Mouse (Mus musculus) heart, embryonic 14.5 days (tissue): Measurements from ENCODE around the gene Phactr3. TPM values are rescaled to one million over a fixed set of nuclear protein-coding genes. Genes with fewer than 3 reads are reported as not detected.

Experiments used
- ATAC-seq: fragments of 200-750 bp; cut with Nextera tagmentation; 2 replicates; pipeline ENCODE4 v1.8.0; 2017; ENCODE audit warnings: low read depth, moderate TSS enrichment; ENCODE audit not compliant: insufficient number of reproducible peaks, insufficient read depth, low FRiP score
- H3K27ac ChIP-seq, 2 experiments: fragments of 200-500 bp in 1 of 2; fragments of 300-500 bp in 1 of 2; sonication (generic) in 1 of 2; replicated peaks in 1 of 2; 2 replicates each; pipeline ENCODE4 v1.5.1; 2012 to 2014; ENCODE audit warnings: low read depth in 2 of 2, low read length in 2 of 2, control low read depth in 1 of 2, mild to moderate bottlenecking in 1 of 2, mixed read lengths in 1 of 2; ENCODE audit not compliant: control insufficient read depth in 1 of 2, insufficient read depth in 1 of 2
- H3K27me3 ChIP-seq: fragments of 300-500 bp; sonication (generic); 2 replicates; pipeline ENCODE4 v1.6.1; 2014; ENCODE audit warnings: mild to moderate bottlenecking, low read length, control low read depth; ENCODE audit not compliant: control insufficient read depth, insufficient read depth
- H3K36me3 ChIP-seq: fragments of 300-500 bp; sonication (generic); 2 replicates; pipeline ENCODE4 v1.6.1; 2014; ENCODE audit warnings: mild to moderate bottlenecking, control low read depth, low read length, mixed read lengths; ENCODE audit not compliant: control insufficient read depth, insufficient read depth
- H3K4me1 ChIP-seq, 2 experiments: fragments of 200-500 bp in 1 of 2; fragments of 300-500 bp in 1 of 2; sonication (generic) in 1 of 2; 2 replicates each; pipeline ENCODE4 v1.6.1; 2012 to 2014; ENCODE audit warnings: low read length in 2 of 2, control low read depth in 1 of 2, mixed read lengths in 1 of 2; ENCODE audit not compliant: control insufficient read depth in 2 of 2, insufficient read depth in 2 of 2
- H3K4me2 ChIP-seq: fragments of 300-500 bp; sonication (generic); 2 replicates; pipeline ENCODE4 v1.6.1; 2014; ENCODE audit warnings: mild to moderate bottlenecking, low read length
- H3K4me3 ChIP-seq, 2 experiments: fragments of 200-500 bp in 1 of 2; fragments of 300-500 bp in 1 of 2; sonication (generic) in 1 of 2; 2 replicates each; pipeline ENCODE4 v1.5.1; 2012 to 2014; ENCODE audit warnings: low read length in 2 of 2, mild to moderate bottlenecking in 2 of 2, control low read depth in 1 of 2, low read depth in 1 of 2, moderate library complexity in 1 of 2; ENCODE audit not compliant: control insufficient read depth in 1 of 2, insufficient read depth in 1 of 2
- H3K9ac ChIP-seq: fragments of 300-500 bp; sonication (generic); 2 replicates; pipeline ENCODE4 v1.6.1; 2014; ENCODE audit warnings: mild to moderate bottlenecking, low read length
- H3K9me3 ChIP-seq: fragments of 300-500 bp; sonication (generic); 2 replicates; pipeline ENCODE4 v1.6.1; 2016; ENCODE audit warnings: low read length, control low read depth; ENCODE audit not compliant: control insufficient read depth
- WGBS: fragments of 180-500 bp; shearing (Covaris S2); extraction: QIAGEN DNeasy Blood & Tissue Kit; methylation state at CpG from one replicate; pipeline ENCODE4 v1.1.7; 2014; 5-methylcytosine and 5-hydroxymethylcytosine counted together
- polyA plus RNA-seq: library from polyadenylated mRNA; unstranded; fragments of >200 nt; fragmentation: Nextera tagmentation; extraction: Ambion mirVana; gene quantifications from 2 replicates; pipeline ENCODE4 v1.2.1, GENCODE M21; 2014

Phactr3 gene
- polyA plus RNA-seq, 1 experiment from 2014 or later, result 11.1 TPM

DNA sequence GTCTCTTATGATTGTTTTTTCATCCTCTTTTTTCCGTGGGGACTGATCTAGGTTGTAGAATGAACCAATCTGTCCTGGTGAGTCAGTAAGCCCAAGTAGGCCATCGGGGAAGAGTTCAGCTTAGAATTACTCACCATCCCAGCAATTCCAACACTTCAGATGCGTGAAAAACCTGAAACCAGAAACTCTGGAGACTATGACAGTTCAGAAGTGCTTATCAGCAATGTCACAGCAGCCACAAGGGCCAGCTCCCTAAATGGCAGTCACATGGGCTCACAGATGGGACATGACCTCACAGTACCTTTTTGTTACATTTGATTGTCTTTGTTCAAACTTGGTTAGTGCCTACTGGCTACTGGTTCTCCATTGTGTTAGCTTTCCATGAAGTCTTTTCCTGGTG, 124.2 kb downstream of the Phactr3 start:
- no peak overlapping the region for H3K4me3 ChIP-seq
- H3K4me1 ChIP-seq, result peaks cover 0 to 2% of the 10 kb centered on the region in 2 experiments; a peak in 2 of 4 replicates
- H3K27me3 ChIP-seq, result no peaks in the 10 kb centered on the region
- ATAC-seq, result no peak
- no peak overlapping the region for H3K4me2 ChIP-seq
- no peaks in the 10 kb centered on the region for H3K36me3 ChIP-seq
- no peak overlapping the region for H3K9ac ChIP-seq
- WGBS, result 42% methylated on average over 3 of the region's 3 CpGs
- no peaks in the 10 kb centered on the region for H3K9me3 ChIP-seq
- H3K27ac ChIP-seq, result no peak overlapping the region

- WGBS, result 83% methylated on average over 1 of the region's 1 CpGs
- Histone ChIP-seq H3K9me3 (no peaks in the 10 kb centered on the region), H3K4me2 (no peak overlapping the region), H3K27me3 (no peaks in the 10 kb centered on the region), H3K27ac (no peak overlapping the region), H3K9ac (no peak overlapping the region), H3K36me3 (no peaks in the 10 kb centered on the region), H3K4me3 (no peak overlapping the region), H3K4me1 (peaks cover 0 to 2% of the 10 kb centered on the region in 2 experiments; a peak in 2 of 4 replicates)
- no peak for ATAC-seq
These were observed 126.1 kb downstream of the Phactr3 start for GRCm38 (mm10) chr2:178244866-178245265.

- Histone ChIP-seq H3K27me3 (no peaks in the 10 kb centered on the region), H3K9me3 (no peaks in the 10 kb centered on the region), H3K4me1 (peaks cover 0 to 2% of the 10 kb centered on the region in 2 experiments; a peak in 2 of 4 replicates), H3K4me3 (no peak overlapping the region), H3K27ac (no peak overlapping the region), H3K4me2 (no peak overlapping the region), H3K36me3 (no peaks in the 10 kb centered on the region), H3K9ac (no peak overlapping the region)
- ATAC-seq, result no peak
- WGBS, result 73% methylated on average over 5 of the region's 5 CpGs
These were observed 127.1 kb downstream of the Phactr3 start for GRCm38 (mm10) chr2:178245841-178246240.

- Histone ChIP-seq H3K27ac (no peak overlapping the region), H3K27me3 (no peaks in the 10 kb centered on the region), H3K4me2 (no peak overlapping the region), H3K4me3 (no peak overlapping the region), H3K36me3 (no peaks in the 10 kb centered on the region), H3K9me3 (no peaks in the 10 kb centered on the region), H3K4me1 (peaks cover 0 to 2% of the 10 kb centered on the region in 2 experiments; a peak in 2 of 4 replicates), H3K9ac (no peak overlapping the region)
- 66% methylated on average over 4 of the region's 4 CpGs for WGBS
- ATAC-seq, result no peak
These were observed 128.0 kb downstream of the Phactr3 start for GRCm38 (mm10) chr2:178246767-178247166.

GRCm38 (mm10) chr2:178247274-178247673, 128.5 kb downstream of the Phactr3 start:
- no peak for ATAC-seq
- H3K27ac ChIP-seq, result no peak overlapping the region
- H3K27me3 ChIP-seq, result no peaks in the 10 kb centered on the region
- H3K4me2 ChIP-seq, result no peak overlapping the region
- WGBS, result 53% methylated on average over 8 of the region's 8 CpGs
- H3K4me1 ChIP-seq, result peaks cover 0 to 2% of the 10 kb centered on the region in 2 experiments; a peak in 2 of 4 replicates
- no peaks in the 10 kb centered on the region for H3K9me3 ChIP-seq
- H3K36me3 ChIP-seq, result no peaks in the 10 kb centered on the region
- no peak overlapping the region for H3K4me3 ChIP-seq
- H3K9ac ChIP-seq, result no peak overlapping the region

DNA sequence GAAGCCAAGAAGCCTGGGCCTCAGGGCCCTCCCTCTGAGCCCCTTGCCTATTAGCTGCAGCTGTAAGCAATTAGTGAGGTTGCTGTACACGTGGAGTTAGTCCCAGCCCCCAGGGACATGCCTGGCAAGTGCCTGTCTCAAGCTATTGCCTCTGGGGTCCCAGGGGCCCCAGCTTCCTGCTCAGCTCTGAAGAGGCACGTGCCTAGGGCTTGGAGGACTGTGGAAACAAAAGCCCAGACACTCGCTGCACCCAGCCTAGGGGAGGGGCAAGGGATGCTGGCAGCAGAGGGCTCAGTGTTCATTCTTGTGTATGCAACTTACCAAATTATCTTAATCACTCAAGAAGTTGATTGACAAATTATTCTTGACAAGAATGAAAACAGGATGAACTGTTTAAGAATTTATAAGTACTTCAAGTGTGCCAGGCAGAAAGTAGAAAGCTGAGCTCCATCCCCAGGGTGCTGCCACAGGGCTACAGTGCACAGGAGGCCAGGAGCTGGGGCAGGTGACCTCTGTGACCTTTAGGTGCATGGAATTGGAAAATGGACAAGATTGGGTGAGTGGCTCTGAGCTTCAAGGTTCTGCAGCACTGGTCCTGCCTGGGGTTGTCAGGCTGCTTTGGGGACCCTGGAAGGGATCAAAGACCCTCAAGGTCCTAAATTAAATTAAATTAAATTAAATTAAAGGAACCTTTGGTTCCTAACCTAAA, 138.5 kb downstream of the Phactr3 start:
- WGBS, result 2% methylated on average over 3 of the region's 3 CpGs
- Histone ChIP-seq H3K9me3 (no peaks in the 10 kb centered on the region), H3K9ac (no peak overlapping the region), H3K27ac (no peak overlapping the region), H3K36me3 (no peaks in the 10 kb centered on the region), H3K4me3 (no peak overlapping the region), H3K4me1 (peaks cover 8% of the 10 kb centered on the region in 2 experiments; a peak in 1 of 4 replicates), H3K4me2 (no peak overlapping the region), H3K27me3 (no peaks in the 10 kb centered on the region)
- no peak for ATAC-seq

- Histone ChIP-seq H3K4me2 (no peak overlapping the region), H3K9ac (no peak overlapping the region), H3K9me3 (no peaks in the 10 kb centered on the region), H3K4me3 (no peak overlapping the region), H3K27me3 (no peaks in the 10 kb centered on the region), H3K27ac (no peak overlapping the region), H3K4me1 (peaks cover 8% of the 10 kb centered on the region in 2 experiments; a peak in 1 of 4 replicates), H3K36me3 (no peaks in the 10 kb centered on the region)
- 31% methylated on average over 2 of the region's 2 CpGs for WGBS
- ATAC-seq, result no peak
These were observed 139.3 kb downstream of the Phactr3 start for GRCm38 (mm10) chr2:178257986-178258555.
